ENCODE assay signal across 25 mouse cellular contexts in the genomic region with DNA sequence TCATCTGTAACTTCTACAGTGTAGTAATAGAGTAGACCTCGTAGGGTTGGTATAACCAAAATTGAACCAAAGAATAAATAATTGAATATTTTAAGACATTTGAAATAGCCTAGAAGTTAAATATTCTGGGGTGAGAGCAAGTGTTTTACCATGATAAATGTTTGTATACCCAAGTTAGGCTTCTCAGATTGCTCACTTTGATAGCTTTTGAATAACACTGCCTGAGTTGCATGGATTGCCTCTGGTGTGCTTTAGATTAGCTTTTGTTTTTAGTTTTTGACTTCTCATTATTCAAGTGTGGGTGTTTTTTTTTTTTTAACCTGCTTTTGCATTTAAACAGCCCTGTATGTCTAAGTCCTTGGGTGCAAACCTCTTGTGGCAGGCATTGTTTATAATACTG.
DNase-seq lines count a peak whose midpoint lies in the region; ATAC-seq and TF ChIP-seq lines count a peak whose summit lies in the region.
"Had no signal": no experiment of that assay in that cellular context is flagged by ENCODE, and none has a peak within 500 bp of the region (broad histone marks: within the 10 kb centered on the region; RNA-seq: fewer than 3 reads in every experiment).

No protein-coding gene starts in this region.

- no peak for TF ChIP-seq RAD21 in MEL (IDR thresholded peaks at IDR 0.05; ENCODE audit: low read depth, low read length)

- H3ac ChIP-seq in myocyte (ENCODE audit: control insufficient read depth, insufficient read length): no peak overlapping the region

- no peak overlapping the region for H3K9ac ChIP-seq in MEL (ENCODE audit: control insufficient read depth, low read depth, low read length, poor library complexity, severe bottlenecking)
- no peak overlapping the region for H3K9ac ChIP-seq in hindbrain, embryonic 13.5 days
- H3K9ac ChIP-seq: embryonic facial prominence, embryonic 13.5 days; embryonic facial prominence, embryonic 15.5 days; forebrain, embryonic 12.5 days had no signal

- no peaks in the 10 kb centered on the region for H3K9me3 ChIP-seq in MEL (replicated peaks; ENCODE audit: insufficient read depth, low read length)
- no peaks in the 10 kb centered on the region for H3K9me3 ChIP-seq in hindbrain, embryonic 13.5 days
- H3K9me3 ChIP-seq: embryonic facial prominence, embryonic 13.5 days; embryonic facial prominence, embryonic 15.5 days; forebrain, embryonic 10.5 days; forebrain, embryonic 12.5 days had no signal

- H3K27me3 ChIP-seq in MEL (ENCODE audit: control insufficient read depth in 1 of 2, insufficient read depth in 2 of 2, low read length in 2 of 2): no peaks in the 10 kb centered on the region
- no peaks in the 10 kb centered on the region for H3K27me3 ChIP-seq in myocyte (ENCODE audit: control insufficient read depth, insufficient read depth, insufficient read length)
- no peaks in the 10 kb centered on the region for H3K27me3 ChIP-seq in hindbrain, embryonic 13.5 days
- H3K27me3 ChIP-seq: embryonic facial prominence, embryonic 13.5 days; embryonic facial prominence, embryonic 15.5 days; forebrain, embryonic 12.5 days; Patski had no signal

- TF ChIP-seq POLR2A in MEL (IDR thresholded peaks at IDR 0.05; ENCODE audit: control insufficient read depth in 1 of 2, insufficient read depth in 1 of 2, low read depth in 1 of 2, low read length in 2 of 2, poor library complexity in 1 of 2) (no peak), myocyte (IDR thresholded peaks at IDR 0.05; ENCODE audit: insufficient read length, low read depth) (no peak)

- peak; percentile 76 for ATAC-seq in megakaryocyte progenitor cell, adult 5-6 weeks (replicated peaks; ENCODE audit: poor library complexity)
- ATAC-seq in hindbrain, embryonic 13.5 days (ENCODE audit: low FRiP score): no peak
- ATAC-seq: activated CD4-positive, CD25-positive, alpha-beta regulatory T cell, adult 4 months; forebrain, embryonic 16.5 days; Patski had no signal

- H3K36me3 ChIP-seq in MEL (ENCODE audit: control insufficient read depth in 1 of 2, insufficient read depth in 2 of 2, low read length in 2 of 2) (peaks cover 0 to 4% of the 10 kb centered on the region in 2 experiments; a peak in 1 of 4 replicates), myocyte (ENCODE audit: control insufficient read depth, insufficient read depth) (no peaks in the 10 kb centered on the region)
- no peaks in the 10 kb centered on the region; the same call in 1 of the 2 replicates for H3K36me3 ChIP-seq in hindbrain, embryonic 13.5 days
- H3K36me3 ChIP-seq: embryonic facial prominence, embryonic 15.5 days; forebrain, embryonic 10.5 days; forebrain, embryonic 12.5 days had no signal

- H3K27ac ChIP-seq in layer of hippocampus, adult 2 months: peak overlapping the region; percentile 76
- H3K27ac ChIP-seq in MEL (ENCODE audit: control insufficient read depth, low read depth, low read length): no peak overlapping the region
- no peak overlapping the region for H3K27ac ChIP-seq in hindbrain, embryonic 13.5 days
- H3K27ac ChIP-seq: embryonic facial prominence, embryonic 13.5 days; embryonic facial prominence, embryonic 15.5 days; forebrain, embryonic 10.5 days; forebrain, embryonic 12.5 days had no signal

- no peak overlapping the region for H3K4me3 ChIP-seq in layer of hippocampus, adult 2 months
- H3K4me3 ChIP-seq in MEL (ENCODE audit: control insufficient read depth in 1 of 2, insufficient read depth in 1 of 2, low read depth in 2 of 2, low read length in 2 of 2) (no peak overlapping the region), myocyte (no peak overlapping the region)
- no peak overlapping the region for H3K4me3 ChIP-seq in hindbrain, embryonic 13.5 days
- H3K4me3 ChIP-seq: embryonic facial prominence, embryonic 13.5 days; embryonic facial prominence, embryonic 15.5 days; erythroblast, embryonic 14.5 days; forebrain, embryonic 10.5 days; forebrain, embryonic 12.5 days had no signal

- H3K79me2 ChIP-seq in MEL (ENCODE audit: control insufficient read depth, insufficient read depth, low read length, poor library complexity): no peaks in the 10 kb centered on the region
- no peaks in the 10 kb centered on the region for H3K79me2 ChIP-seq in myocyte (ENCODE audit: control insufficient read depth, insufficient read depth)

- H3K4me2 ChIP-seq in myocyte (ENCODE audit: low read depth): peak overlapping the region; percentile 33
- no peak overlapping the region for H3K4me2 ChIP-seq in hindbrain, embryonic 13.5 days
- H3K4me2 ChIP-seq: embryonic facial prominence, embryonic 13.5 days; embryonic facial prominence, embryonic 15.5 days; forebrain, embryonic 12.5 days had no signal

- TF ChIP-seq CTCF in layer of hippocampus, adult 2 months (conservative IDR thresholded peaks at IDR 0.05): no peak
- TF ChIP-seq CTCF in MEL (IDR thresholded peaks at IDR 0.05 in 2 of 3, conservative IDR thresholded peaks at IDR 0.05 in 1 of 3; ENCODE audit: control insufficient read depth in 1 of 3, insufficient read depth in 1 of 3, low read depth in 2 of 3, low read length in 3 of 3, poor library complexity in 1 of 3, severe bottlenecking in 1 of 3): no peak

- TF ChIP-seq EP300 in MEL (IDR thresholded peaks at IDR 0.05; ENCODE audit: low read depth in 1 of 2, low read length in 2 of 2): peak; percentile 31 to 66

- DNase-seq in layer of hippocampus, adult 2 months (ENCODE audit: low spot score in 2 of 2): no peak
- no peak for DNase-seq in layer of hippocampus, adult 8-10 months (ENCODE audit: low spot score in 2 of 2)
- peak; percentile 35 for DNase-seq in MEL (ENCODE audit: low read depth, low spot score)
- DNase-seq in cerebellum, adult 11-12 months: no peak
- DNase-seq in thymus, postnatal 36 days: no peak
- DNase-seq: adrenal gland, adult 8-10 months; adrenal gland, postnatal 14 days; adrenal gland, postnatal 36 days; cerebellum, adult 18-20 months; cerebellum, adult 8-10 months; cerebellum, adult 9-11 months; cerebellum, postnatal 14 days; cerebellum, postnatal 36 days; embryo, embryonic 11 days had no signal

- WGBS in hindbrain, embryonic 13.5 days: 92% methylated on average over 1 of the region's 1 CpGs

- H3K4me1 ChIP-seq in MEL (ENCODE audit: control insufficient read depth in 1 of 2, insufficient read depth in 2 of 2, low read length in 2 of 2): peaks cover 3 to 8% of the 10 kb centered on the region in 2 experiments; a peak in 2 of 4 replicates
- no peaks in the 10 kb centered on the region for H3K4me1 ChIP-seq in hindbrain, embryonic 13.5 days (replicated peaks)

TF ChIP-seq in MEL, 35 proteins besides CTCF, POLR2A, EP300 and RAD21:
- TF ChIP-seq CHD2 (IDR thresholded peaks at IDR 0.05; ENCODE audit: low read length): no peak
- TF ChIP-seq POLR2AphosphoS5 (IDR thresholded peaks at IDR 0.05; ENCODE audit: borderline replicate concordance, low read depth, low read length): no peak
- peak; percentile 53 for TF ChIP-seq GATA1 (IDR thresholded peaks at IDR 0.05; ENCODE audit: low read depth, low read length)
- TF ChIP-seq ELF1 (IDR thresholded peaks at IDR 0.05; ENCODE audit: low read depth, low read length): no peak
- peak; percentile 51; the same call in 1 of the 2 replicates for TF ChIP-seq TCF12 (IDR thresholded peaks at IDR 0.05; ENCODE audit: low read depth, low read length)
- TF ChIP-seq TAL1 (IDR thresholded peaks at IDR 0.05; ENCODE audit: low read length): 0 out of 2 replicates have a peak, but pooled peaks have one; percentile 20
- TF ChIP-seq ZMIZ1 (IDR thresholded peaks at IDR 0.05; ENCODE audit: low read depth, low read length): no peak
- TF ChIP-seq ZC3H11A (IDR thresholded peaks at IDR 0.05; ENCODE audit: low read depth, low read length): no peak

TF ChIP-seq in myocyte, 11 proteins besides CTCF, POLR2A, EP300 and RAD21:
- TF ChIP-seq MYOG (IDR thresholded peaks at IDR 0.05; ENCODE audit: control insufficient read depth in 1 of 3, insufficient read depth in 1 of 3, insufficient read length in 2 of 3, low read depth in 2 of 3): no peak
TF ChIP-seq in myocyte: peak in this region for 0.
